Mouse (Mus musculus): ENCODE results near the gene Xlr4a. TPM values are rescaled to one million over a fixed set of nuclear protein-coding genes. Genes with fewer than 3 reads are reported as not detected.
"Not testable (repeated sequence)": the region's sequence is repeated elsewhere in the genome, so short reads cannot be mapped to it uniquely, and the experiment has no call there.

The Xlr4a gene
- total RNA-seq (2021) = under 1 TPM; 0.54 to 0.56 TPM

- intact Hi-C loops (cut with DNase I); DNase-seq: not testable (repeated sequence)
Measured at GRCm38 (mm10) chrX:73082267-73083055, at the start of gene Xlr4a. Xlr4a (minus strand) TSS chrX:73082478.

GRCm38 (mm10) chrX:73122859-73123829 lies 40.9 kb upstream of the Xlr4a start:
- intact Hi-C loops (cut with DNase I); DNase-seq: not testable (repeated sequence)

- DNase-seq; intact Hi-C loops (cut with DNase I): not testable (repeated sequence)
Measured at GRCm38 (mm10) chrX:73116747-73117146, 34.5 kb upstream of the Xlr4a start, which contains the start of gene Gm14685. Gm14685 (plus strand) TSS chrX:73117047.

GRCm38 (mm10) chrX:73096941-73097508 lies 14.7 kb upstream of the Xlr4a start, which contains the start of gene Xlr3a:
Xlr3a (minus strand) TSS chrX:73097095.
- peak; percentile 1 for DNase-seq
- intact Hi-C loops (cut with DNase I) = not testable (repeated sequence)

- DNase-seq; intact Hi-C loops (cut with DNase I): not testable (repeated sequence)
Measured at GRCm38 (mm10) chrX:73066765-73067312, 15.4 kb downstream of the Xlr4a start.

- intact Hi-C loops (cut with DNase I) = no loop called here
- DNase-seq = no peak
Measured at GRCm38 (mm10) chrX:73064415-73064793, 17.9 kb downstream of the Xlr4a start, which contains the start of gene Pnma3. Pnma3 (plus strand) TSS chrX:73064787.

GRCm38 (mm10) chrX:73063512-73064414 lies 18.5 kb downstream of the Xlr4a start:
- DNase-seq = peak; percentile 57
- intact Hi-C loops (cut with DNase I) = no loop called here

- intact Hi-C loops (cut with DNase I) = no loop called here
- no peak for DNase-seq
Measured at GRCm38 (mm10) chrX:73062323-73062722, 20.0 kb downstream of the Xlr4a start.

- intact Hi-C loops (cut with DNase I) = no loop called here
- DNase-seq = no peak
Measured at GRCm38 (mm10) chrX:73061528-73061927, 20.8 kb downstream of the Xlr4a start.

- peak; percentile 94 for DNase-seq
- intact Hi-C loops (cut with DNase I) = loop anchor here (10.0 kb wide), 1 partner anchor 641 kb away; no protein-coding TSS in a partner anchor
Measured at GRCm38 (mm10) chrX:73053860-73054563, 28.3 kb downstream of the Xlr4a start.

GRCm38 (mm10) chrX:73039666-73040065 lies 42.6 kb downstream of the Xlr4a start:
- no peak for DNase-seq
- intact Hi-C loops (cut with DNase I) = no loop called here

- DNase-seq = no peak
- intact Hi-C loops (cut with DNase I) = no loop called here
Measured at GRCm38 (mm10) chrX:73038831-73039230, 43.4 kb downstream of the Xlr4a start.

- intact Hi-C loops (cut with DNase I) = no loop called here
- DNase-seq = no peak
Measured at GRCm38 (mm10) chrX:73037003-73037402, 45.3 kb downstream of the Xlr4a start, which contains the start of gene Pnma5. Pnma5 (minus strand) TSS chrX:73037103.

Other genes starting within 250 kb of the Xlr4a start
- gene Cetn2, start 164.1 kb downstream of the Xlr4a start, total RNA-seq (2021) = 10 to 100 TPM; 46.3 to 49.9 TPM
- 10 to 100 TPM; 62.5 to 65.4 TPM for gene Nsdhl, start 163.9 kb downstream of the Xlr4a start, total RNA-seq (2021)
- gene Zfp185, start 95.1 kb downstream of the Xlr4a start, total RNA-seq (2021) = 1 to 10 TPM; 1.0 to 1.1 TPM
- gene Pnma5, start 45.4 kb downstream of the Xlr4a start, total RNA-seq (2021) = under 1 TPM; 0.28 to 0.50 TPM
- gene Pnma3, start 17.7 kb downstream of the Xlr4a start, total RNA-seq (2021) = 10 to 100 TPM; 15.7 to 19.2 TPM
- 1 to 10 TPM in 1 of 2 experiments, under 1 TPM in 1; 0.64 to 3.7 TPM for gene Xlr3a, start 14.6 kb upstream of the Xlr4a start, total RNA-seq (2021)
- gene Gm14685, start 34.6 kb upstream of the Xlr4a start, total RNA-seq (2021) = 1 to 10 TPM in 1 of 2 experiments, under 1 TPM in 1; 0.92 to 2.2 TPM
- under 1 TPM in 1 of 2 experiments, not detected in 1; 0.20 TPM for gene Xlr5b, start 66.3 kb upstream of the Xlr4a start, total RNA-seq (2021)
- under 1 TPM in 1 of 2 experiments, not detected in 1; 0.46 TPM for gene DXBay18, start 67.0 kb upstream of the Xlr4a start, total RNA-seq (2021)
- gene Spin2d, start 94.5 kb upstream of the Xlr4a start, total RNA-seq (2021) = not detected
- gene Xlr3b, start 109.7 kb upstream of the Xlr4a start, total RNA-seq (2021) = 10 to 100 TPM in 1 of 2 experiments, 1 to 10 TPM in 1; 3.6 to 13.1 TPM
- 1 to 10 TPM in 1 of 2 experiments, under 1 TPM in 1; 0.60 to 1.4 TPM for gene Xlr4b, start 131.9 kb upstream of the Xlr4a start, total RNA-seq (2021)
- 10 to 100 TPM; 16.2 to 17.1 TPM for gene F8a, start 145.8 kb upstream of the Xlr4a start, total RNA-seq (2021)
- not detected for gene Xlr4c, start 160.7 kb upstream of the Xlr4a start, total RNA-seq (2021)
- not detected for gene Xlr3c, start 182.9 kb upstream of the Xlr4a start, total RNA-seq (2021)
- not detected for gene Xlr5a, start 210.5 kb upstream of the Xlr4a start, total RNA-seq (2021)
- not detected for gene Xlr5c, start 210.5 kb upstream of the Xlr4a start, total RNA-seq (2021)